Mouse (Mus musculus) neural tube, embryonic 12.5 days (tissue): Measurements from ENCODE around the gene Trim42. TPM values are rescaled to one million over a fixed set of nuclear protein-coding genes. Genes with fewer than 3 reads are reported as not detected.

Experiments
- ATAC-seq: fragments of 200-750 bp; cut with Nextera tagmentation; 2 replicates; pipeline ENCODE4 v1.8.0; 2017; ENCODE audit warnings: low read depth, mild to moderate bottlenecking, moderate TSS enrichment, moderate library complexity; ENCODE audit not compliant: low FRiP score
- H3K27ac ChIP-seq: fragments of 300-500 bp; sonication (generic); 2 replicates; pipeline ENCODE4 v1.5.1; 2016
- H3K27me3 ChIP-seq: fragments of 300-500 bp; sonication (generic); replicated peaks from 2 replicates; pipeline ENCODE4 v1.6.1; 2016; ENCODE audit warnings: mild to moderate bottlenecking
- H3K36me3 ChIP-seq: fragments of 300-500 bp; sonication (generic); 2 replicates; pipeline ENCODE4 v1.6.1; 2016; ENCODE audit warnings: mild to moderate bottlenecking
- H3K4me1 ChIP-seq: fragments of 300-500 bp; sonication (generic); 2 replicates; pipeline ENCODE4 v1.6.1; 2016
- H3K4me2 ChIP-seq: fragments of 300-500 bp; sonication (generic); replicated peaks from 2 replicates; pipeline ENCODE4 v1.6.1; 2016; ENCODE audit warnings: mild to moderate bottlenecking
- H3K4me3 ChIP-seq: fragments of 300-500 bp; sonication (generic); 2 replicates; pipeline ENCODE4 v1.5.1; 2016
- H3K9ac ChIP-seq: fragments of 300-500 bp; sonication (generic); 2 replicates; pipeline ENCODE4 v1.6.1; 2016; ENCODE audit warnings: mild to moderate bottlenecking
- H3K9me3 ChIP-seq: fragments of 300-500 bp; sonication (generic); 2 replicates; pipeline ENCODE4 v1.6.1; 2016; ENCODE audit warnings: mild to moderate bottlenecking
- WGBS: fragments of 180-500 bp; shearing (Covaris S2); methylation state at CpG from one replicate; pipeline ENCODE4 v1.1.7; 2016; 5-methylcytosine and 5-hydroxymethylcytosine counted together
- polyA plus RNA-seq: library from polyadenylated mRNA; unstranded; fragments of >200 nt; fragmentation: Nextera tagmentation; extraction: Ambion mirVana; gene quantifications from 2 replicates; pipeline ENCODE4 v1.2.1, GENCODE M21; 2016

The Trim42 gene
- not detected in 2 replicates for polyA plus RNA-seq

DNA sequence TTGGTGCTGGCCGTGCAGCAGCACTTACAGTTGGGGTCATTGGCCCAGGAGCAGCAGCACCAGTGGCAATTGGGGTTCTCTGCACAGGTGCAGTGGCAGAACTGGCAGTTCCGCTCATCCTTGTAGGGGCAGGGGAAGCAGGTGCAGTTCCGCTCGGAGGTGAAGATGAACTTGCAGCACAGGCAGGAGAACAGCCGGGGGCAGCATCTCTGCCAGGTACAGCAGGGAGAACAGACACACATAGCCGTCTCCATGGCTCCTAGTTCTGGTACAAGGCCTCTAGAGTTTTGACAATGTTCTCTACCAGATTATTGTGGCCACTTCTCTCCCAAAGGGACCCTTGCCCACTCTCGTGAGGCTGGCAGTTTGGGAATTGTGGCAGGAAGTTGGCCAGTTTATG is at the start of gene Trim42:
TSS of gene Trim42 (minus strand) at position 368 of the 400 bp plus-strand sequence.
- no peak for ATAC-seq
- Histone ChIP-seq H3K27ac (no peak within 1 kb of the TSS), H3K9me3 (no peaks in the 10 kb centered on the region), H3K4me1 (no peaks in the 10 kb centered on the region), H3K9ac (no peak within 1 kb of the TSS), H3K4me3 (no peak within 1 kb of the TSS), H3K27me3 (no peaks in the 10 kb centered on the region), H3K4me2 (no peak within 1 kb of the TSS), H3K36me3 (no peaks in the 10 kb centered on the region)
- WGBS: 83% methylated on average over 7 of the region's 7 CpGs

DNA sequence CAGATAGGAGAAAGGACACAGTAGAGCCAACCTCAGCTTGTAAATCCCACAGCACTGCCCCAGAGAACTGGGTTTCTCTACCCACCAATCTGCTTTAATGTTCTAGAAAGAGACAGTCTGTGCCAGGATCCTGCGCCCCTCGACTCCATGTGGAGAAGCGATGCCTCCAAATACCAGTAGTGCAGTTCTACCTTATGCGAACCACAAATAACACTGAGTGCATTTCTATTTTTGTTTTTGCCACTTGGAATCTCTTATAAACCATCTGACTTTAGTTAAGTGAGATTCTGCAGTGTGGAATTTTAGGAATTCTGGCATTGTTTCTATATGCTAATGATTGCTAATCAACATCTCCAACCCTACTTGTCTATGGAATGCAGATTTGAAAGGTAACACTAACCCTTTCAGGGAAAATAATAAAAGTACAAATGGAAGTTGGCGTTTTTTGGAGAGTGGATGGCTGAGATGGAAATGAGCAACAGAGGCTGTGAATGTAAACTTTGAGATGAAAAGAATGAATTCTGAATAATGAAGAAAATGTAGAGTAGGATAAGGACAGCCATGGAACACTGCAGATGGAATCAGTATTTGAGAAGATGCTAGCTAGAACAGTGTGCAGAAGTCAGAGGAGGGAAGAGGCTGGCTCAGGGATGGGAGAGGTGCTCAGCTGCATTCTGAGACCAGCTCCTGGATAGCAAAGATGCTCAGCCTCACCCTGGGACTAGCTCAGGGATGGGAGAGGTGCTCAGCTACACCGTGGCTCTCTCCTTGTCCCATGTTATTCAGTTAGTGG is 45.3 kb upstream of the Trim42 start:
- no peaks in the 10 kb centered on the region for H3K4me1 ChIP-seq
- no peaks in the 10 kb centered on the region for H3K9me3 ChIP-seq
- 82% methylated on average over 6 of the region's 6 CpGs for whole genome bisulfite sequencing
- no peak for ATAC-seq
- no peak overlapping the region for H3K4me3 ChIP-seq
- no peak overlapping the region for H3K4me2 ChIP-seq
- no peaks in the 10 kb centered on the region for H3K36me3 ChIP-seq
- H3K9ac ChIP-seq: no peak overlapping the region
- no peak overlapping the region for H3K27ac ChIP-seq
- H3K27me3 ChIP-seq: no peaks in the 10 kb centered on the region

DNA sequence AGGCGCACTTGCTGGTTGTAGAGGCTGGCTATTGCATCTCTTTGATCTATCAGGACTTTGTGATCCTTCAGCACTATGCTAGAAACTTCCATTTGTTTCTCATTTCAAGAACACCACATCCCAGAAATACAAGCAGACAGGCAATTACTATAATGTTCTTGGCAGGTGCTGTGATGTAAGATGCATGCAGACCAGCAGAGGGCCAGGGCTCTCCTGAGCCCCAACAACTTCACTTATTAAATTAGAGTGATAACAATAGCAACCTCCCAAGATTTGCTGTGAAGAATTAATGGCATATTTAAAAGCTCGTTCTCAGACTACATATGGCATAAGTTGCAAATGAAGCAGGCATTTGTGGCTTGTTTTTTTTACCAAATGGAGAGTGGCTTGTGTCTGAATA is 38.4 kb upstream of the Trim42 start:
- Histone ChIP-seq H3K4me1 (0 out of 2 replicates have a peak, but pooled peaks cover 2% of the 10 kb centered on the region), H3K4me2 (no peak overlapping the region), H3K9ac (no peak overlapping the region), H3K36me3 (no peaks in the 10 kb centered on the region), H3K9me3 (no peaks in the 10 kb centered on the region), H3K4me3 (no peak overlapping the region), H3K27ac (no peak overlapping the region), H3K27me3 (no peaks in the 10 kb centered on the region)
- ATAC-seq: no peak
- 85% methylated on average over 2 of the region's 2 CpGs for WGBS

DNA sequence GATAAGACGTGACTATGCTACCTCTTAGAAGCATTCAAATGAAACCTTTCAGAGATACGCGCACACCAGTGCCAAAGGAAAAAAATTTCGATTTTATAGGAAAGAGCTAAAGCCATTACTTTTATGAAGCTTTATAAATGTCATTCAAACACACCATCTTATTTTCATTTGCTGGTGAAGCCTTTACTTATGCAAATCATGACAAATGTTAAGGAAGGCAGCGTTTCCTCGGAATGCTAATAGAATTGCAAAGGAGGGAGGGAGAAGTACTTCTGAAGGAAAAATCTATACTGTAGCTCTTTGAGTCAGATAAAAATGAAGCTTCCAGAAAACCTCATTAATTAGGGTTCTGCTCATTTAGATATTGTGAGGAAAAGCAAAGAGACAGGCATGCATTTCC is 13.3 kb downstream of the Trim42 start:
- Histone ChIP-seq H3K4me2 (no peak overlapping the region), H3K36me3 (no peaks in the 10 kb centered on the region), H3K4me3 (no peak overlapping the region), H3K27ac (no peak overlapping the region), H3K9me3 (no peaks in the 10 kb centered on the region), H3K9ac (no peak overlapping the region), H3K4me1 (no peaks in the 10 kb centered on the region), H3K27me3 (no peaks in the 10 kb centered on the region)
- 71% methylated on average over 6 of the region's 6 CpGs for WGBS
- no peak for ATAC-seq

DNA sequence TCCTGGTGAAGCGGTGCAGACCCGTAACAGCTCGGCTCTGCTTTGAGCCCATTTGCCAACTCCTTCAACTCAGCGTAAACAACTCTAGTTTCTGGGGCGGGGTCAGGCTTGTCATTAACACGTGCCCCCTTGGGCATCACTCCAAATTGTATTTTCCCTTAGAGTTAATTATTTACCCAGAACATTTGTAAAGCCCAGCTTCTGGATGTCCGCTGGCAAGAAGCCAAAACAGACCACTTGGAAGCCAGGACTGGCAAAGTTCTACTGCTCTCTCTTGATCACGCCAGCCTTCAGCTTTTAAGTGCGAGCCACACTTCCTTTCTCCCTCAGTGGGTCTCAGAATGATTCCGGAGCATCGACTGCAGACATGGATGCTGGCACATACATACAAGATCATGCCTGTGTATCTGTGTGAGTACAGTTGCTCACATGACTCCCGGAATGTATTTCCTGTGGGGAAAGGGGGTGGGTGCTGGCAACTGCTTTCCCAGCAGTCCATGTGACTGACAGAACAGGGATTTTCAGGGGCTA is 24.9 kb downstream of the Trim42 start:
- Histone ChIP-seq H3K4me1 (no peaks in the 10 kb centered on the region), H3K36me3 (no peaks in the 10 kb centered on the region), H3K27me3 (no peaks in the 10 kb centered on the region), H3K4me3 (no peak overlapping the region), H3K4me2 (no peak overlapping the region), H3K9ac (no peak overlapping the region), H3K9me3 (no peaks in the 10 kb centered on the region), H3K27ac (no peak overlapping the region)
- ATAC-seq: no peak
- WGBS: 65% methylated on average over 12 of the region's 12 CpGs

DNA sequence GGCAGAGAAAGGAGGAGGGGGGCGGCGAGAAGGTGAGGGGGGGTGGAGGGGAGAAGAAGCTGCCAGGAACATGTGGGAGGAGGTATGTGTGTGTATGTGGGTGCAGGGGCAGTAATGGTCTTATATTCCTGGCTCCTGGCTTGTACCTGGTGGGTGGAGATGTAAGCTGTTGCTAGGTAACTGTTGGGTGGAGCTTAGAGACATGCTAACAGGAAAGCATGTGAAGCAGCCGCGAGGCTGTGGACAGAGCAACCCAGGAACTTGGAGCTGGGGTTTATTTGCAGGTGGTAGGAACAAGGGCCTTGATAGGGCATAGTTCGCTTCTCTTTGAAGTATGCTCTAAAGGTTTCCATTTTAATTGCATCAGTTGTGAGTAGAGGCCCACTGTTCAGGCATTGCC is 28.0 kb downstream of the Trim42 start:
- ATAC-seq: no peak
- WGBS: 72% methylated on average over 5 of the region's 5 CpGs
- no peaks in the 10 kb centered on the region for H3K27me3 ChIP-seq

DNA sequence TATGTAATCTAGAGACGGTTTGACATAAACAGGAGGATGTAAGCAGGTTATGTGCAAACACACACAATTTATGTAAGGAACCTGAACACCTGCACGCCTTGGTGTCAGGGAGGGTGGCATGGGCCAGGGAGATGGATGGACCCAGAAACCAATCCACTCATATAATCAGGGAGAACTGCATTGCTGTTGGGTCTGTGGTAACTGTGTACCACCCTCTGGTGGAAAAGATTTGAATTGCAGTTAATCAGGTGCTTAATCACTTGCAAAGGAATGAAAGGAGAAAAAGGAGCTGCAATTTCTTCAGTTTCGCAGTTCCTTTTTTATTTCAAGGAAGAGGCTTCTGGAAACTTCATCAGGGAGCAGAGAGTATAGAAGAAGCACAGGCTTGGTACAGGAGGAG is 46.9 kb downstream of the Trim42 start:
- Histone ChIP-seq H3K9ac (no peak overlapping the region), H3K9me3 (no peaks in the 10 kb centered on the region), H3K27ac (no peak overlapping the region), H3K36me3 (no peaks in the 10 kb centered on the region), H3K4me2 (no peak overlapping the region), H3K4me1 (no peaks in the 10 kb centered on the region), H3K4me3 (no peak overlapping the region), H3K27me3 (no peaks in the 10 kb centered on the region)
- no peak for ATAC-seq
- WGBS: 72% methylated on average over 3 of the region's 3 CpGs

More for the DNA sequence above, 28.0 kb downstream of the Trim42 start:
- H3K4me2 ChIP-seq: no peak overlapping the region
- H3K9me3 ChIP-seq: no peaks in the 10 kb centered on the region
- H3K27ac ChIP-seq: no peak overlapping the region
- H3K4me3 ChIP-seq: no peak overlapping the region
- H3K36me3 ChIP-seq: no peaks in the 10 kb centered on the region
- no peak overlapping the region for H3K9ac ChIP-seq
- H3K4me1 ChIP-seq: no peaks in the 10 kb centered on the region

DNA sequence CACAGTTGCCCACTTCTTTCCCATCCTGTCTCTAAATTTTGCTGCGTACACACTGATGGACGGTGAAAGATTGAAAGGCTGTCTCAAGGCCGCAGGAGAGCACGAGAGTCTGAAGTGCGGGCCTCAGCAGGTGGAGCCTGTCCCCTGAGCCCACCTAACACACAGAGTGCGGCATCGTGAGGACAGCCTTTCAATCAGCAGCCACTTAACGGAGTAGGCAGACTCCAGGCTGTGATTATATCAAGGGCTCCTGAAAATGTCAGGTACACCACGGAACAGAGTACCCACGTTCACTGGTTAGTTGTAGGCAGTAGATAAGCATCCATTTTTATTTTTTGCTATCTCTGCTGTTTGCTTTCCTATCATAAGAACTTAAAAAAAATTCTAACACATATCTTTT is 47.6 kb downstream of the Trim42 start:
- Histone ChIP-seq H3K9me3 (no peaks in the 10 kb centered on the region), H3K36me3 (no peaks in the 10 kb centered on the region), H3K4me2 (no peak overlapping the region), H3K4me1 (no peaks in the 10 kb centered on the region), H3K9ac (no peak overlapping the region), H3K27me3 (no peaks in the 10 kb centered on the region), H3K4me3 (no peak overlapping the region), H3K27ac (no peak overlapping the region)
- no peak for ATAC-seq
- 80% methylated on average over 10 of the region's 10 CpGs for WGBS

DNA sequence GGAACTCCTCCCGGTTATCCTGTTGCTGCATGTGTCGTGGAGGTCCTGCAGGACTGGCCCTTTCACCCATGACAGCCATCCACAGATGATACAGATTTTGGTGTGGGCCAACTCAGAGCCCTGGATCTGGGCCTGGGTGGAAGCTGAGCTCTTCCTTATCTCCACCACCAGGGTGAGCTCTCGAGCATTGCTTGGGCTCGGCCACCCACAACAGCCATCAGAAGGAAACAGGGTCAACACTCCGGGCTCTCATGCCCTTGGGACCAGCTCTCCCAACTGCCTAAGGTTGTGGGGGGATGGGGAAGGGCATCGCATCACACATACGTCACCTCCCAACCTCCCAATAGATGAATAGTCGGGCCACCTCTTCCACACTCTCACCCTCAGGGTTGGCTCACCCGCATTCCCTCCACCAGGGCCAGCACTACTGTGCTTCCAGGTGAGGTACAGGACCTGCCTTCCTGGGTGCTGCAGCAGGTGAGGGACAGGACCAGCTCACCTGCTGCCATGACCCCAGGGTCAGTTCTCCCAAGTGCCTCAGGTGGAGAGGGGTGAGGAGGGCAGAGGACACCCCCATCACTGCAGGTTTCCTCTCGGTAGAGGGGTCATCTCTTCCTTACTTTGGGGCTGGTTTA is 54.2 kb downstream of the Trim42 start:
- peak; percentile 33; the same call in 1 of the 2 replicates for ATAC-seq
- no peaks in the 10 kb centered on the region for H3K36me3 ChIP-seq
- H3K4me1 ChIP-seq: no peaks in the 10 kb centered on the region
- H3K27ac ChIP-seq: no peak overlapping the region; the same call in 1 of the 2 replicates
- H3K9ac ChIP-seq: no peak overlapping the region
- no peak overlapping the region for H3K4me2 ChIP-seq
- 67% methylated on average over 10 of the region's 10 CpGs for WGBS
- H3K9me3 ChIP-seq: no peaks in the 10 kb centered on the region
- H3K4me3 ChIP-seq: no peak overlapping the region
- no peaks in the 10 kb centered on the region for H3K27me3 ChIP-seq

DNA sequence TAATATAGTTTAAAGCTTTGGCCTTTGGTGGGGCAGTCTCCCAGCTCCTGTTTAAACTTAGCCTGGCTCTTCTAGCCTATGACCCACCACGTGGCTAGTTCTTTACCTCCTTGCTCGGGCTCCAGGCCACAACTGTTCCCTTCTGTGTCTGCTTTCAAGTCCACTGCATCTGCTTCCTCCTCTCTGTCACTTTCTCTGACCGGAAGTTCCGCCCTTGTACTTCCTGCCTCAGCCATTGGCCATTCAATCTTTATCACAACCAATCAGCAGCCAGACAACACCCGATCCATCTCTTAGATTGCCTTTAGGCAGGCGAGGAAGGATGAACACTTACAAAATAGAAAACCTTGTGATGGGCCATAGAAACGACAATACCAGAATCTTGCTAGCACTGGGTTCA is 58.1 kb downstream of the Trim42 start:
- no peaks in the 10 kb centered on the region for H3K4me1 ChIP-seq
- H3K27ac ChIP-seq: no peak overlapping the region
- no peak for ATAC-seq
- no peaks in the 10 kb centered on the region for H3K9me3 ChIP-seq
- no peak overlapping the region for H3K9ac ChIP-seq
- no peak overlapping the region for H3K4me3 ChIP-seq
- H3K36me3 ChIP-seq: no peaks in the 10 kb centered on the region
- 82% methylated on average over 7 of the region's 7 CpGs for WGBS
- no peak overlapping the region for H3K4me2 ChIP-seq
- H3K27me3 ChIP-seq: no peaks in the 10 kb centered on the region

DNA sequence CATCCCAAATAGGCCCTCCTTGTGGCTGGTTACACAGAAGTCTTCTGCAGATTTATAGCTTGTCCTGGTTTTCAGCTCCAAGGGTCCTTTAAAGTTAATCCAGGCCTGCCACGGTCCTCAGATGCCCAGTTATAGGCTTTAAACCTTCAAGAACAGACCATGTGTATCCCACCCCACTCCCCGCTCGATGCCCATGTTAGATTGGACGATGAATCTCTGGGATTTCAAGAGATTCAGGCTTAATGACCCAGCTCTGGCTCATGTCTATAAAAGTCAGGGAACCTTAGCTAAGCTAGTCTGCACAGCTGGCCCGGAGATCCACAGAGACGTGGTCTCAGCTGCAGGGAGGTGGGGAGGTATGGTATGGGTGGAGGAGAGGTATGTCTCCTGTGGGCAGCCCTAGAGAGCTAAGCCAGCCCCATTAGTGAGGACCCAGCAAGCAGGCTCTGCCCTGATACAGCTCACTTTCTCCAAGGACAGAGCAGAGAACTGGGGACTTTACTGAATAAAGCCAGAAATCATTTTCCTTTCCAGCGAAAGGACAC is 60.2 kb downstream of the Trim42 start:
- H3K27ac ChIP-seq: no peak overlapping the region
- no peaks in the 10 kb centered on the region for H3K9me3 ChIP-seq
- H3K27me3 ChIP-seq: no peaks in the 10 kb centered on the region
- H3K4me3 ChIP-seq: no peak overlapping the region
- WGBS: 74% methylated on average over 7 of the region's 7 CpGs
- ATAC-seq: no peak
- H3K9ac ChIP-seq: no peak overlapping the region
- no peaks in the 10 kb centered on the region for H3K36me3 ChIP-seq
- H3K4me1 ChIP-seq: no peaks in the 10 kb centered on the region
- no peak overlapping the region for H3K4me2 ChIP-seq

DNA sequence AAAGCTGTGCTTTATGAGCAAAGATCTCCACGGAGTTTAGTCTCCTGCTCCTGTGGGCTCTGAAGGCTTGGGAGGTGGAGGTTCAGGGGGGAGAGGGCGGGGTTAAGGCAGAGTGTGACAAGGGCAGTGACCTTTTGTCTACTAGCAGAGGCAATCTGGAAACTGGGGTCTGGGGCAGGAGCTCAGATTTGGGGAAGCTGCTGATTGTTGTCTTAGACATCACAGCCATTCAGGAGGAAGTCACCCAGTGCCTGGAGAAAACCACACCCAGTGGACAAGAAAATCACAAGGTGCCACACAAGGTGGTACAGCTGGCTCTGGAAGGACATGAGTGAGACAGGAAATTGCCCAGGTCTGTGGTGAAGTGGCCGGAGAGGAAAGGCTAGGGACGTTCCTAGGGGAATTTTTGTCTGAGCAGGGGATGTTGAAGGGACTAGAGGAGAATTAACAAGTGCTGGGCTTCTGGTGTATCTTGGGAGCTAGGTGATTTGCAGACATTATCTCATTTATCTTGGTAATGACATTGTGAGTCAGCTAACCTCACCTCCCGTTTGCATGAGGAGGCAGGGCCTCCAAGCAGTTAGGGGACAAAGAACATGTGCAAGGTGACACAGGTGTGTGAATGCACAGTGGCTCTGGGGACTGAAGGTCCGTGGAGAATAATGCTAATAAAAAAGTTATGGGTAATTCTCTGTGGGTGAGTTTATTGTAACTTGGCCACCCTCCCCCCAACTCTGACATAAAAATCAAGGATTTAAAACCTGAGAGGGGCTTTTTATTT is 61.9 kb downstream of the Trim42 start:
- Histone ChIP-seq H3K27me3 (no peaks in the 10 kb centered on the region), H3K4me3 (no peak overlapping the region), H3K4me1 (no peaks in the 10 kb centered on the region), H3K27ac (no peak overlapping the region), H3K9me3 (no peaks in the 10 kb centered on the region), H3K36me3 (no peaks in the 10 kb centered on the region), H3K4me2 (no peak overlapping the region), H3K9ac (no peak overlapping the region)
- 56% methylated on average over 6 of the region's 6 CpGs for WGBS
- ATAC-seq: no peak
